Mouse (Mus musculus) kidney, adult 11 months (tissue): Measurements from ENCODE around the gene Bcl7c.
"Not testable (repeated sequence)": the region's sequence is repeated elsewhere in the genome, so short reads cannot be mapped to it uniquely, and the experiment has no call there.

Experiments
- DNase-seq: peaks from one replicate; pipeline ENCODE4 v3.0.0; 2022

Bcl7c gene

GRCm38 (mm10) chr7:127714816-127715215, 6.1 kb upstream of the Bcl7c start:
- DNase-seq = no peak

GRCm38 (mm10) chr7:127712461-127713385, 4.0 kb upstream of the Bcl7c start, which contains the start of gene Ctf1:
Gene Ctf1, plus strand, starts transcription at chr7:127712736.
- peak; percentile 88 for DNase-seq

DNA sequence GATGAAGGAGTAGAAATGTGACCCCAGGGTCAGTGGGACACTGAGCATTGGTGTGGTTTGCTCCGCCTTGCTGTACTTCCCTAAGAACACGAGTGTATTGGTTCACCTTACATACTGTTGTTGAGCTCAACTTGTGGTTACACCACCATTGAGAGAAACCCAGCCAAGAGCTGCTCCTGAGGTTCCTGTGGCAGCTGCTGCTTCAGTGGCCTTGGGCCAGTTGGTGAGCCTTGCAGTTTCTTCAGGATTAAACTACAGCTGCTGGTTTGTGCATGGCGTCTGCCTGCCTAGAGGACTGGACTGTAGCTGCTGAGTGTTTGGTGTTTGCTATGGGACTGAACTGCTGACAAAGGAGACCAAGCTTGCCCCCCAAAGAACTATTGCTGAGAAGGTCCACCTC, 2.7 kb upstream of the Bcl7c start:
- no peak for DNase-seq

DNA sequence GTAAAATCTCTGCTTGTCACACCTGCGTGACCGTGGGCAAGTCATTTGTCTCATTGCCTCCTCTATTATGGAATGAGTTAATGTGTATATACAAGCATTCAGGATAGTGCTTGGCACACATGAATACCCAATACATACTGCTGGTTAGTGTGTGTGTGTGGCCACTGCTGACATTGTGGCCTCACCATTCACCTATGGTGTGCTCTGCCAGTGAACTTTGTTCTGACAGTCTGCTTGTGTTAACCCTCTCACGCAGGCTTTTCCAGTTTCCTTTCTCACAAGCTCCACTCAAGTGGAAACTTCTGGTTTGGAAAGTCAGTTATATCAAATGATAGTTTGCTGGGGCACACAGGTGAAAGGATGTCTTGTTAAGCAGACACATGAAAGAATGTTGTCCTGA, 2.3 kb upstream of the Bcl7c start:
- DNase-seq = no peak

DNA sequence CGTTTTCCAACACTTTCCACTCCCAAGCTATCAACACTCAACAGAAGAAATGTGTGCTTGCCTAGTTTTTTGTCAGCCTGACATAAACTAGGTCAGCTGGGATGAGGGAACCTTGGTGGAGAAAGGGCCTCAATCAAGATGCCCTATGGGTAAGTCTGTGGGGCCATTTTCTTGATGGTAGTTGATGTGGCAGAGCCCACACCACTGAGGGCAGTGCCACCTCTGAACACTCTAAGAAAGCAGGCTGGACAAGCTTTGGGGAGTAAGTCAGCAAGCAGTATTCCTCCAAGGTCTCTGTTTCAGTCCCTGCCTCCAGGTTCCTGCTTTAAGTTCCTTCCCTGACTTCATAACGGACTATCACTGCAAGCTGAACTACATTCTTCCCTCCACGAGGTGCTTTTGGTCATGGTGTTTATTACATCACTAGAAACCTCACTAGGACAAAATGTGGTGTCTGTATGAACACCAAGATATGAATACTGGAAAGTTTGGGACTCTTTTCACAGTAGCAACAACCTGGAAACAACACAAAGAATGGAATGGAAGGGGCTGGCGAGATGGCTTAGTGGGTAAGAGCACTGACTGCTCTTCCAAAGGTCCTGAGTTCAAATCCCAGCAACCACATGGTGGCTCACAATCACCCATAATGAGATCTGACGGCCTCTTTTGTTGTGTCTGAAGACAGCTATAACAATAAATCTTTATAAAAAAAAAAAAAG, 687 bp upstream of the Bcl7c start:
- no peak for DNase-seq

DNA sequence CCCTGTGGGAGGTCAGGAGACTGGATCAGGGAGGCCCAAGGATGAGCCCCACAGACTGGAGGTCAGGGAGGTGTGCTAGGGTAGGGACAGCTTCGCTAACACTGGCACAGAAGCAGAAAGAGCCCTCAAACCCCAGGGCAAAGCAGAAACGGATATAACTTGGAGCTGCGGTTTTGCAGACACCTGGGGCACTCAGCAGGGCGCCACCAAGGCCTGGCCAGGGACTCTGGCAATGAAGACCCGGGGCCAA, 851 bp downstream of the Bcl7c start:
- no peak for DNase-seq

- no peak for DNase-seq
Observed at GRCm38 (mm10) chr7:127707045-127707956, 1.4 kb downstream of the Bcl7c start.

DNA sequence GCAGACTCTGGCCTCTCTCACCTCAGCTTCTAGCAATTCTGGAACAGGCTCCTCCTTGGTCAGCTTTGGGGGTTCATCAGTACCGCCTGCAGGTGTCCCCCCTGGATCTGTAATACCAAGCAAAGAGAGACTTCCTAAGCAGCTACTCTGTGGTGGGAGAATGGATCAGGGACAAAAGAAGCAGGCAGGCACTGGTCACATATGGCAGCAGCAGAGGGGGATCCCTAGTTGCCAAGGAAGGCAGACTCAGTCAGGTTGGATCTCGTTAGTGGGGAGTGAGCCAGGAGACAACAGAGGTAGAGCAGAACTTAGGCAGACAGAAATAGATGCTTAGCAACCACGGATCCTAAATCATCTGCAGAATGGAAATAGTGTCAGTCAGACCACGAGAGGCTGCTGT, 3.0 kb downstream of the Bcl7c start:
- DNase-seq = no peak

GRCm38 (mm10) chr7:127704598-127704997, 4.1 kb downstream of the Bcl7c start:
- DNase-seq = no peak

GRCm38 (mm10) chr7:127703561-127704178, 5.1 kb downstream of the Bcl7c start:
- DNase-seq = peak; percentile 57

DNA sequence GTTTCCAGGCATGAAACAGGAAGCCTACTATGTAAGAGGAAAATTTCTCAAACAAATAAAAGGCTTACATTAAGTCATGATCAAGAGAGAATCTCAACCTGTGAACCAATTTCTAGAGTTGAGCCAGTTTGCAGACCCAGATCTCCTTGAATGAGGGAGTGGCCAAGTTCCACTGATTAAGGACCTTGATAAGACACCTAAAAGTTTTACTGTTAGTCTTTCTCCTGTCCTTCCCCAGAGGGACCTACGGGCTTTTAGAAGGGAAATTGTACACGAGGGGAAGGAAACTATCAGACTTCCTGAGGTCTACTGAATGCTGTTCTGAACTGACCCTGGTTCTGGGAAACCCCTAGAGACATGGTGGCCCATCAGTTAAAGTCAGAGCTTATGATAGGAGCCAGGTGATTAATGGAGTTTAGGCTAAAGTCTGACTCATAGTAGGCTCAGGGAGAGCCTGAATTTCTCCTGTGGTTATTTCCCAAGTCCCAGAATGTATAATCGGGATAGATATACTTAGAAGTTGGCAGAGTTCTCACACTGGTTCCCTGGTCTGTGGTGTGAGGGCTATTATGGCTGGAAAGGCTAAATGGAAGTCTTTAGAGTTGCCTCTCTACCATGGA, 7.9 kb downstream of the Bcl7c start:
- no peak for DNase-seq

- no peak for DNase-seq
Observed at GRCm38 (mm10) chr7:127698986-127699385, 9.7 kb downstream of the Bcl7c start.

- not testable (repeated sequence) for DNase-seq
Observed at GRCm38 (mm10) chr7:127693730-127694129, 15.0 kb downstream of the Bcl7c start.

GRCm38 (mm10) chr7:127693290-127693689, 15.4 kb downstream of the Bcl7c start:
- DNase-seq = no peak

GRCm38 (mm10) chr7:127691221-127691989, 17.3 kb downstream of the Bcl7c start:
- peak; percentile 72 for DNase-seq

DNA sequence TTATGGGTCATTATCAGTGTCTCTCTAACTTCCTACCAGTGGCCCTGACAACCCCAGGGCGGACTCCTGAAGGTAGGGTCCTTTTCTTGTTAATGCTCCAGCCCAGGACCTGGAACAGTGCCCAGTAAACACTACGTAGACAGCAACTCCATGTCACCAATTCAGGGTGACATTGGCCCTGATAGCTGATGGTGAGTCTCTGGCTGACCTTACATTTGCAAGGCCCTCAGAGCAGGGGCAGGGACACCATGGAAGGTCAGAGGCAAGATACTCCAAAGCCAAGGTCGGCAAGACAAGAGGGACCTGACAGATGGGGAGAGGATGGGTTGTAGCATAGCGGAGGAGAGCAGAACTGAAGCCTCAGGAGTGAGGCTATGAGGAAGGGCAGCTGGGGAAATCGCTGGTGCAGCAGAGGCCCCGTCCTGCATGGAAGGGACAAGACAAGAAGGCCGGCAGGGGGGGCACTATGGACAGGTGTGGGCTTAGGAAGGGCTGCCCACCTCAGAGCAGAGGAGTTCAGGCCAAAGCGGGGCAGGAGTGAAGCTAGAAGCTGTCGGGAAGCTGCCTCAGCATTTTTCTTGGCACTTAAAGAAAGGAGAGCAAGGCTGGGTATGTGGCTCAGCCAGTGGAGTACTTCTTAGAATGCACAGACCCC, 19.0 kb downstream of the Bcl7c start:
- no peak for DNase-seq

DNA sequence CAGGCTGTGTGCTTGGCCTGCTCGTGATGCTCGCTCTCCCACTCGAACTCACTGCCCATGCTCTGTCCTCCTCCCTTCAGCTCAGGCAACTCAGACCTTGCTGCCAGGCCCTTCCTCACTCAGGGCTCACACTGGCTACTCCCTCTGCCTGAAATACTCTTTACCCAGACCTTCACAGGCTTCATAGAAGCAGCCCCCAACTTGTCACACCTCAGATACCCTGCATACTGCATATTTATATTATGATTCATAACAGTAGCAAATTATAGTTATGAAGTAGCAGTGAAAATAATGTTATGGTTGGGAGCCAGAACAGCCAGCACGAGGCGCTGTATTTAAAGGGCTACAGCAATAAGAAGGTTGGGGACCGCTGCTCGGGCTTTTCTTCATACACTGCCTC, 19.8 kb downstream of the Bcl7c start:
- no peak for DNase-seq

DNA sequence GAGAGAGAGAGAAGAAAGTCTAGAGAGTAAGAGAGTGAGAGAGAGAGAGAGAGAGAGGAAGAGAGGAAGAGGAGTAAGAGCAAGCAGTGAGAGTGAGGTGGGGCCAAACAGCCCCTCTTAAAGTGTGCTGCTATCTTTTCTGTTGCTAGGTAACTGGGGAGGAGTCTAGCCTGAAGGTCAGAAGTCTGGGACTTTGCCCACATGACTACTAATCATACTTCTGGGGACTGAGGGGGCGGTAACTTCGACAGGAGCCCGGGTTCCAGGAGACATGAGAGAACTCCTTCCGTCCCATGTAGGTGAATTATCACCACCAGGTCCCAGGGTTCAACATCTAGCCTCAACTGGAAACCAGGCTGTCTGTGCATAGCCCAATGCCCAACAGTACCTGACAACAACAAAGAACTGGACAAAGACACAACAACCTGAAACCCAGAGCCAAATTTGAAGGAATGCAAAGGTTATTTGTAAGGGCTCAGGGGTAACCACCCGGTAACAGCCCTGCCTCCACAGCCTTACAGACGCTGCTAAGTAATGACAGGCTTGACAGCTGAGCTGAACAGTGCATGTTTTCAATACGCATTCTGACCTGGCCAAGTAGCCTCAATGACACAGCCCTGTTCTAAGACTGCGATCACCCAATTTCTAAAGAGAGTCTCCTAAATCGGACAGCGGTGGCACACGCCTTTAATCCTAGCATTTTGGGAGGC, 21.8 kb downstream of the Bcl7c start:
- no peak for DNase-seq

- DNase-seq = no peak
Observed at GRCm38 (mm10) chr7:127685304-127686018, 23.3 kb downstream of the Bcl7c start.
